Mouse (Mus musculus): ENCODE data around the gene Jade2. TPM values are rescaled to one million over a fixed set of nuclear protein-coding genes. Genes with fewer than 3 reads are reported as not detected.
"Not testable (repeated sequence)": the region's sequence is repeated elsewhere in the genome, so short reads cannot be mapped to it uniquely, and the experiment has no call there.

The Jade2 gene
- polyA plus RNA-seq, 1 experiment, result 21.8 TPM

DNA sequence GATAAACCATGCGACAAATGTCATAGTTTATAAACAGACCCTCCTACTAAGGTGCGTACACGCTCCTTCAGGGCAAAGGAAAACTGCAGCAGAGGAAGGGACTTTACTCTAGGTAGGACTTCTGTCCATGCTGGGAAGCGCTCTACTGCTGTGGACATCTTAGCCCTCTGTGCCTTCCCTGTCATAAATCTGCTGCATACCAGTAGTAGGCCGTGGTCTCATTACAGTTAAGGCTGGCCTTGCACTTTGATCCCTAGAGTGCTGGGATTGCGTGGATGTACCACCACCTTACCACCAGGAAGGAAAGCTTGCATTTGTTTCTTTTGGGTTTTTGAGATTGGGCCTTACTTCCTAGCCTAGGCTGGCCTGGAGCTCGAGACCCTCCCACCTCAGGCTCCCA lies 66.8 kb downstream of the Jade2 start:
- Histone ChIP-seq H3K4me3 (replicated peaks; ENCODE audit: insufficient read depth, low read depth, low read length) (no peak overlapping the region), H3K4me1 (ENCODE audit: control insufficient read depth, insufficient read depth, low read length) (no peaks in the 10 kb centered on the region), H3K27ac (ENCODE audit: insufficient read depth, low read length) (no peak overlapping the region), H3K27me3 (ENCODE audit: control insufficient read depth, insufficient read depth, low read length) (no peaks in the 10 kb centered on the region)
- 96% methylated on average over 7 of the region's 7 CpGs for WGBS
- DNase-seq, result no peak
- TF ChIP-seq POLR2A (IDR thresholded peaks at IDR 0.05; ENCODE audit: borderline replicate concordance, insufficient read depth, low read length) (no peak), CTCF (IDR thresholded peaks at IDR 0.05; ENCODE audit: borderline replicate concordance, insufficient read depth, low read depth, low read length) (no peak)

DNA sequence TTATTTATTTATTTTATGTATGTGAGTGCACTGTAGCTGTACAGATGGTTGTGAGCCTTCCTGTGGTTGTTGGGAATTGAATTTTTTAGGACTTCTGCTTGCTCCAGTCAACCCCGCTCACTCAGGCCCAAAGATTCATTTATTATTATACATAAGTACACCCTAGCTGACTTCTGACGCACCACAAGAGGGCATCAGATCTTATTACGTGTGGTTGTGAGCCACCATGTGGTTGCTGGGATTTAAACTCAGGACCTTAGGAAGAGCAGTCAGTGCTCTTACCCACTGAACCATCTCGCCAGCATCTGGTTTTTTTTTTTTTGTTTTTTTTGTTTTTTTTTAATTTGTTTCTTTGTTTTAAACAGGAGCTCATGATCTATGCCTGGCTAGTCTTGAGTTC lies 67.7 kb downstream of the Jade2 start:
- not testable (repeated sequence) for DNase-seq; H3K27ac ChIP-seq (ENCODE audit: insufficient read depth, low read length); H3K27me3 ChIP-seq (ENCODE audit: control insufficient read depth, insufficient read depth, low read length); H3K4me1 ChIP-seq (ENCODE audit: control insufficient read depth, insufficient read depth, low read length); H3K4me3 ChIP-seq (replicated peaks; ENCODE audit: insufficient read depth, low read depth, low read length)
- WGBS, result 88% methylated on average over 4 of the region's 4 CpGs

DNA sequence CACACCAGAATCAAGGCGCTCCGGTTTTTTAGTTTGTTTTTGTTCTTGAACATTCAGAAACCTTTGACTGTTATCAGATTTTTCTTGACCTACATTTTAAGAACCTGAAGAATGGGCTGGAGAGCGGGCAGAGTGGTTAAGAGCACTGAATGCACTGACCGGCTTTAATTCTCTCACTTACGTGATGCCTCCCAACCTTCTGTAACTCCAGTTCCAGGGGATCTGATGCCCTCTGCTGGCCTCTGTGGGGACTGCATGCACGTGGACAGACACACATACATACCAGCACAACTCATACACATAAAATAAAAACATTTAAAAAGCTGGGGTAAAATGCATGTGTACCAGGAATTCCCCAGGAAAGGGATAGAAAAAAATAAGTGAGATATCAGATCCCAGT lies 71.5 kb downstream of the Jade2 start:
- Histone ChIP-seq H3K4me3 (replicated peaks; ENCODE audit: insufficient read depth, low read depth, low read length) (no peak overlapping the region), H3K4me1 (ENCODE audit: control insufficient read depth, insufficient read depth, low read length) (no peaks in the 10 kb centered on the region), H3K27me3 (ENCODE audit: control insufficient read depth, insufficient read depth, low read length) (no peaks in the 10 kb centered on the region), H3K27ac (ENCODE audit: insufficient read depth, low read length) (no peak overlapping the region)
- DNase-seq, result no peak
- WGBS, result 89% methylated on average over 6 of the region's 6 CpGs
- TF ChIP-seq CTCF (IDR thresholded peaks at IDR 0.05; ENCODE audit: borderline replicate concordance, insufficient read depth, low read depth, low read length) (peak; percentile 48; the same call in 1 of the 2 replicates), POLR2A (IDR thresholded peaks at IDR 0.05; ENCODE audit: borderline replicate concordance, insufficient read depth, low read length) (no peak)

DNA sequence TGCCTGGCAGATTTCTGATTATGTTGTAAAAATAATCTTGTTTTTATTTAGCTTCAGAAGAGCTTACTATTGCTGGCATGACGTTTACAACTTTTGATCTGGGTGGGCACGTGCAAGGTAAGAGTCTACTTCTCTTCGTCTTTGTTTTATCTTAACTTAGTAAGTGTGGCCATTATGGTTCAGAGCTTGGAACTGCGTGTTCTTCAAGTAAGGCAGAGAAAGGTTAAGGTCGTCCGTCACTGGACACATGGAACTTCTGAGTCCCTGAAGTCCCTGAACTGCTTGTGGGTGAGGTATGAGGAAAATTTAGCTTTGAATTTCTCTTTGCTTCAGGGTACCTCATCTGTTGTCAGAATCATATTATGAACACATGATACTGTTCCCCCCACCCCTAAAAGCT lies 74.7 kb downstream of the Jade2 start:
- no peak for DNase-seq
- H3K4me3 ChIP-seq (replicated peaks; ENCODE audit: insufficient read depth, low read depth, low read length), result no peak overlapping the region
- H3K27ac ChIP-seq (ENCODE audit: insufficient read depth, low read length), result no peak overlapping the region
- 91% methylated on average over 6 of the region's 6 CpGs for WGBS
- no peaks in the 10 kb centered on the region for H3K27me3 ChIP-seq (ENCODE audit: control insufficient read depth, insufficient read depth, low read length)
- TF ChIP-seq CTCF (IDR thresholded peaks at IDR 0.05; ENCODE audit: borderline replicate concordance, insufficient read depth, low read depth, low read length), result no peak
- no peak for TF ChIP-seq POLR2A (IDR thresholded peaks at IDR 0.05; ENCODE audit: borderline replicate concordance, insufficient read depth, low read length)
- no peaks in the 10 kb centered on the region for H3K4me1 ChIP-seq (ENCODE audit: control insufficient read depth, insufficient read depth, low read length)

DNA sequence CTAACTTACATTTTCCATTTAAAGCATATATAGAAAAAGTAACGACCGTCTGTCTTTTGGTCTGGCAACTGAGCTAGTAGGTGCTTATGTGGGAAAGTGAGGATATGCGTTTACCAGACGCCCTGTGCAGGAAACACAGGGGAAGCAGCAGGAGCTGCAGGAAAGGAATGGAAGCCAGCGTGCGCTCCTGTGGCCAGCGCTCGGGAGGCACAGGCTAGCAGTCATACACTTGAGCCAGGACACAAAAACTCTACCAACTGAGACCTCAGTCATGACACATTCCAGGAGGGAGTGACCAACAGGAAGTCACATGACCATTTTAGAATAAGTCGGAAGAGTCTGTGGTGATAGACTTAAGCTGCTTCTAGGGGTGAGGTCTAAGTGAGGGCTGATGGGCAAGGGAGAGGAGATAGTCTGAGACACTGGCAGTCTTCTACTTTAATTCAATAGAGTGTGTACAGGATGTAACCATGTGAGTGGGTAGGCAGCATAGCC lies 76.6 kb downstream of the Jade2 start:
- H3K27ac ChIP-seq (ENCODE audit: insufficient read depth, low read length), result no peak overlapping the region
- H3K4me3 ChIP-seq (replicated peaks; ENCODE audit: insufficient read depth, low read depth, low read length), result no peak overlapping the region
- no peak for DNase-seq
- 89% methylated on average over 9 of the region's 9 CpGs for WGBS
- no peak for TF ChIP-seq CTCF (IDR thresholded peaks at IDR 0.05; ENCODE audit: borderline replicate concordance, insufficient read depth, low read depth, low read length)
- H3K27me3 ChIP-seq (ENCODE audit: control insufficient read depth, insufficient read depth, low read length), result no peaks in the 10 kb centered on the region
- H3K4me1 ChIP-seq (ENCODE audit: control insufficient read depth, insufficient read depth, low read length), result no peaks in the 10 kb centered on the region

DNA sequence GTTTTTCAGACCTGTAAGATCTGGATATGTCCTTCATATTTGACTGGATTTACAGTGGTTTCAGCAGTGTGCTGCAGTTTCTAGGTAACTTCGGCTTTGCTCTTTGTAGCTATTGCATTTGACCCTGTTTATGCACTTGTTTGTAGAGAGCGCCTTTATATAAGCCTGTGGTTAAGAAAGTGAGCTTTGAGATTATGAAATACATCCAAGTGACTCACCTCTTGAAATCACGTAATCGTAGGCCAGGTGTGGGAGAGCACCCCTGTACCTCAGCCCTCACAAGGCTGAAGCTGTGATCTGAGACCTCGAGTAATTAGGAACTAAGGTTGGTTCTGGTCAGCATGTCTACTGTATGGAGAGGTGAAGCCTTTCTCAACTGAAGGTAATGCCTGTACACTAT lies 80.0 kb downstream of the Jade2 start:
- no peaks in the 10 kb centered on the region for H3K4me1 ChIP-seq (ENCODE audit: control insufficient read depth, insufficient read depth, low read length)
- no peak for DNase-seq
- 92% methylated on average over 5 of the region's 5 CpGs for WGBS

DNA sequence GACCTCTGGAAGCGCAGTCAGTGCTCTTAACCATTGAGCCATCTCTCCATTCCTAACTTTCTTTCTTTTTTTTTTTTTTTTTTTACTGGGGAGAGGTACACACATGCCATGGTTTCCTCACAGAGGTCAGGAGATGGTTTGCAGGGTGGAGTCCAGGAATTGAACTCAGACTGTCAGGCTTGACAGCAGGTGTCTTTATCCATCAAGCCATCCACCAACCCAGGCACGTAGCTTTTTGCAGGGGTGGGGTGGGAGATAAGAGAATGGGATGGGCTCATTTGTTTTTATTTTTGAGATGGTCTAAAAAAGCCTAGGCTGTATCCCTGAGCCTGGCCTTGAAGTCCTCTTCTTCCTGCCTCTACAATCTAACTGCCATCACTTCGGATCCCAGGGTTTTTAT lies 81.9 kb downstream of the Jade2 start:
- Histone ChIP-seq H3K27ac (ENCODE audit: insufficient read depth, low read length) (no peak overlapping the region), H3K4me1 (ENCODE audit: control insufficient read depth, insufficient read depth, low read length) (no peaks in the 10 kb centered on the region), H3K4me3 (replicated peaks; ENCODE audit: insufficient read depth, low read depth, low read length) (no peak overlapping the region), H3K27me3 (ENCODE audit: control insufficient read depth, insufficient read depth, low read length) (no peaks in the 10 kb centered on the region; the same call in 1 of the 2 replicates)
- no peak for DNase-seq
- TF ChIP-seq POLR2A (IDR thresholded peaks at IDR 0.05; ENCODE audit: borderline replicate concordance, insufficient read depth, low read length), result no peak
- TF ChIP-seq CTCF (IDR thresholded peaks at IDR 0.05; ENCODE audit: borderline replicate concordance, insufficient read depth, low read depth, low read length), result no peak
- WGBS, result 87% methylated on average over 3 of the region's 3 CpGs

More for the DNA sequence above, 80.0 kb downstream of the Jade2 start:
- Histone ChIP-seq H3K4me3 (replicated peaks; ENCODE audit: insufficient read depth, low read depth, low read length) (no peak overlapping the region), H3K27me3 (ENCODE audit: control insufficient read depth, insufficient read depth, low read length) (no peaks in the 10 kb centered on the region; the same call in 1 of the 2 replicates), H3K27ac (ENCODE audit: insufficient read depth, low read length) (no peak overlapping the region)
- TF ChIP-seq POLR2A (IDR thresholded peaks at IDR 0.05; ENCODE audit: borderline replicate concordance, insufficient read depth, low read length) (no peak), CTCF (IDR thresholded peaks at IDR 0.05; ENCODE audit: borderline replicate concordance, insufficient read depth, low read depth, low read length) (no peak)

DNA sequence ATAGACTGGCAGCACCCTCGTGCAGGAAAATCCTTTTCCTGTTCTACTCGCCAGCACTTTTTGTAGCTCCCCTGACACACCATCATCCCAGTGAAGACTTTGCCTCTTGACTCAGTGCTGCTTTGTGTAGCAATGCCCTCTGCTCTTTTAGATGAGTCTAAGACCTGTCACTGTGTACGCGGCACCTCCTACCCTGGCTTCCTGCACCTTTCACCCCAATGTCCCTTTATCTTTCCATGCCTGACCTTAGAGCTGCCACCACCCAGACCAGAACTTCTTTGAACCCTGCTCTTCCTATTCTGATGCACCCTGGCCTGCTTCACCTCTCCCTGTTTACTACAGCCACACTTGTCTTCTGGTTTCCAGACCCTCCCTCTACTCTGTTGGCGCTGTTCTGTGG lies 89.2 kb downstream of the Jade2 start:
- no peak overlapping the region for H3K4me3 ChIP-seq (replicated peaks; ENCODE audit: insufficient read depth, low read depth, low read length)
- no peaks in the 10 kb centered on the region for H3K27me3 ChIP-seq (ENCODE audit: control insufficient read depth, insufficient read depth, low read length)
- H3K27ac ChIP-seq (ENCODE audit: insufficient read depth, low read length), result no peak overlapping the region
- TF ChIP-seq POLR2A (IDR thresholded peaks at IDR 0.05; ENCODE audit: borderline replicate concordance, insufficient read depth, low read length) (no peak), CTCF (IDR thresholded peaks at IDR 0.05; ENCODE audit: borderline replicate concordance, insufficient read depth, low read depth, low read length) (no peak)
- no peaks in the 10 kb centered on the region for H3K4me1 ChIP-seq (ENCODE audit: control insufficient read depth, insufficient read depth, low read length)
- WGBS, result 77% methylated on average over 5 of the region's 5 CpGs
- DNase-seq, result no peak

Measured in cerebellum, adult 2 months (tissue).